Mouse (Mus musculus): ENCODE measurements around the gene Adgrg6. TPM values are rescaled to one million over a fixed set of nuclear protein-coding genes. Genes with fewer than 3 reads are reported as not detected.

Gene Adgrg6
- polyA plus RNA-seq, 1 experiment from 2014 or later: 8.9 TPM

DNA sequence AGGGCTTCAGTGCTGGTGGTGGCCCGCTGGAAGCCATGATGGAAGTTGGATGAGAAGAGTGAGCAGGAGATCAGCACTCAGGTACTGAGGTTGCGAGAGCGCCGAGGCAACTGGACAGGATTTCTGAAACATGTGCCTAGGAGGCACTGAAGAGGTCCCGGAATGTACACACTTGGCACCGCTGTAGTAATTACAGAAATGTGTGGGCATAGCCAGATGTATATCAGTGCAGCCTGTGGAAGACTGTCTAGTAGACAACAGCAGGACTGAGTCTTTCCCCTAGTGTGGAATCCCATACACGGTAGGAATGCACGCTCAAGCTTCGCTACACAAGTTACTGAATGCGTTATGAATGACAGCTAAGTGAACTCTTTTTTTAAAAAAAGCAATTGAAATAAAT lies 86.1 kb downstream of the Adgrg6 start:
- no peak overlapping the region for H3K4me3 ChIP-seq
- H3K9me3 ChIP-seq: no peaks in the 10 kb centered on the region
- H3K36me3 ChIP-seq: no peaks in the 10 kb centered on the region
- no peak overlapping the region for H3K4me2 ChIP-seq
- no peak for ATAC-seq (ENCODE audit: insufficient number of reproducible peaks, low FRiP score, low TSS enrichment, low read depth)
- no peak overlapping the region for H3K9ac ChIP-seq
- H3K4me1 ChIP-seq: 0 out of 2 replicates have a peak, but pooled peaks cover 6% of the 10 kb centered on the region
- WGBS: 92% methylated on average over 10 of the region's 10 CpGs
- H3K27me3 ChIP-seq: no peaks in the 10 kb centered on the region
- H3K27ac ChIP-seq: no peak overlapping the region

DNA sequence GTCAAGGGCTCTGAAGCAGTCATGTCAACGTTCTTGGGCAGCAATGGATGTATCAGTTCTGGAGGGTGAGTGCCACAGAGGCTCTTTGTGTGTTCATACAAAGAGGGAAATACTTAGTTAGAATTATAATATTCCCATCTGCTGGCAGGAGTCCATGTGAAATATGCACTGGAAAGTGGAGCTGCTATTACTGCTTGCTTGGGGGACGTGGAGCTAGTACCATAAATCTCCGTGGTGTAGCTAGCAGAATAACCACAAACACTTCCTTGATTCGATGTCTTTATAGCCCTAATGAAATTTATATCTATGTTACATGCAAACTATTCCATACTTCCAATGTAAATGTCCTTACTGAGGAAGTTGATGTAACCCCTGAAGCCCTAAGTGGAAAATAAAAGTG lies 91.0 kb downstream of the Adgrg6 start:
- 26% methylated on average over 4 of the region's 4 CpGs for WGBS
- no peak for ATAC-seq (ENCODE audit: insufficient number of reproducible peaks, low FRiP score, low TSS enrichment, low read depth)
- Histone ChIP-seq H3K9me3 (no peaks in the 10 kb centered on the region), H3K27me3 (no peaks in the 10 kb centered on the region), H3K4me2 (no peak overlapping the region), H3K4me3 (no peak overlapping the region), H3K4me1 (no peaks in the 10 kb centered on the region), H3K9ac (no peak overlapping the region), H3K36me3 (no peaks in the 10 kb centered on the region), H3K27ac (no peak overlapping the region)

DNA sequence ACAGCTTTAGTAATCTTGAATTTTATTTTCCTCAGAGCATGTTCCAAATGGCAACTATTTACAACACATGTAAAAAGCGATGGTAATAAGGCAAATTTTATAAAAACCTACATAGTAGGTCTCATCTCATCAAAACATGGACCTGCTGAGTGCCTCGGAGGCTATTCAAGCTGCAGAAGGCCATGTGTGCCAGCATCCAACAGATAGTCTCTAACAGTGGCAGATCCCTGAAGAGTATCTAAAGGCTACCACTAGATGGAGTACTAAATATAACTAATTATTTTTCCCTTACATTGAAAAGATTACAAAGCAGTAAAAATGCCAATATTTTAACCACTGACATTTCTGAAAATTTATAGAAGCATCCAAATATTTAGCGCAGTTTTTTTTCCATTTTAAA lies 93.6 kb downstream of the Adgrg6 start:
- no peak overlapping the region for H3K4me3 ChIP-seq
- H3K4me1 ChIP-seq: no peaks in the 10 kb centered on the region
- no peaks in the 10 kb centered on the region for H3K36me3 ChIP-seq
- 25% methylated on average over 3 of the region's 3 CpGs for WGBS
- H3K27ac ChIP-seq: no peak overlapping the region
- ATAC-seq (ENCODE audit: insufficient number of reproducible peaks, low FRiP score, low TSS enrichment, low read depth): no peak
- no peaks in the 10 kb centered on the region for H3K27me3 ChIP-seq
- no peak overlapping the region for H3K4me2 ChIP-seq
- no peaks in the 10 kb centered on the region for H3K9me3 ChIP-seq
- H3K9ac ChIP-seq: no peak overlapping the region

DNA sequence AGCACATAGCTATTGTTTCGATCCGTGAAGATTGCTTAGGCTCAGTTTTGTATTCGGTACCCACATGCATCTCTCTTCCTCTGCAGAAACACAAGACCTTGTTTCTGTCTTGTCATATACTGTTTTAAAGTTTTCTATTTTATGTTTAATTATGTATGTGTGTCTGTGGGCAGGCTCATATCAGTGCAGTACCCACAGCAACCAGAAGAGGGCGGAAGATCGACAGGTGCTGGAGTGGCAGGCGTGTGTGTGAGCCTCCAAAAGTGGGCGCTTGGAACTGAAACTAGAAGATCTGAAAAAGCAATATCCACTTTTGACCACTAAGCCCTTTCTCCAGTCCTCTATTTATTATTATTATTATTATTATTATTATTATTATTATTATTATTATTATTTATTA lies 95.4 kb downstream of the Adgrg6 start:
- Histone ChIP-seq H3K36me3 (no peaks in the 10 kb centered on the region), H3K27ac (no peak overlapping the region), H3K9ac (no peak overlapping the region), H3K4me2 (no peak overlapping the region), H3K9me3 (no peaks in the 10 kb centered on the region), H3K4me3 (no peak overlapping the region), H3K4me1 (no peaks in the 10 kb centered on the region), H3K27me3 (no peaks in the 10 kb centered on the region)
- ATAC-seq (ENCODE audit: insufficient number of reproducible peaks, low FRiP score, low TSS enrichment, low read depth): no peak
- WGBS: 79% methylated on average over 7 of the region's 7 CpGs

DNA sequence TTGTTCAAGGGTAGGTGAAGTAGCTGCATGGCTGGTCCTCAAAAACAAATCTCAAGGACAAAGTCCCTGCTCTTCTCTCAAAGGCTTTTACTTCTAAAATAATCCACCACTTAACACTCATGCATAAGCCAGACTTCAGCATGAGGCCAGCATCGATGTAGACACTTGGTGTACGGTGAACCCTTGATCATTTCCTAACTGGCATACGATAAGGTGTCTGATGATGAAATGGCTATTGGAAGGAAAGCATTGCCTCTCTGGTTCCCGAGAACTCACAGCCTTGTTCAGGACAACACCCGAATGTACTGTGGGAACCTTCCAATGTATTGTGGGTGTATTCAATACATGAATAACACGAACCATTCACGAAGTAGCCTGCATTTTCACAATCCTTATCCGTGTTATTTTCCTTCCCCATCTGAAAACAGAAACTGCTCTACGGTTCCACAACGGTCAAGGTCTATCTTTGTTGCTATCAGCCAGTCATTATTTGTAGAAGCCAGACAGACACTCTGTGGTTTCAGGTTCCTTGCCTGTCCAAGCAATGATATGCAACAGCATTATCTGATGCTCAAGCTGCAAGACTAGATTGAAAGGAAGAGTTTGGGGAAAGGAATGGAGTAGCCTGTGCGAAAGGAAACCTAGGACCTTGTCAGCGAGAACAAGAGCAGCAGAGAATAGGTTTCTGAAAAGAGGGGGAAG lies 99.7 kb downstream of the Adgrg6 start:
- Histone ChIP-seq H3K4me2 (no peak overlapping the region), H3K36me3 (0 out of 2 replicates have a peak, but pooled peaks cover 3% of the 10 kb centered on the region), H3K27me3 (no peaks in the 10 kb centered on the region), H3K9ac (no peak overlapping the region), H3K27ac (no peak overlapping the region), H3K4me3 (no peak overlapping the region), H3K4me1 (no peaks in the 10 kb centered on the region), H3K9me3 (no peaks in the 10 kb centered on the region)
- no peak for ATAC-seq (ENCODE audit: insufficient number of reproducible peaks, low FRiP score, low TSS enrichment, low read depth)
- 88% methylated on average over 12 of the region's 12 CpGs for WGBS

DNA sequence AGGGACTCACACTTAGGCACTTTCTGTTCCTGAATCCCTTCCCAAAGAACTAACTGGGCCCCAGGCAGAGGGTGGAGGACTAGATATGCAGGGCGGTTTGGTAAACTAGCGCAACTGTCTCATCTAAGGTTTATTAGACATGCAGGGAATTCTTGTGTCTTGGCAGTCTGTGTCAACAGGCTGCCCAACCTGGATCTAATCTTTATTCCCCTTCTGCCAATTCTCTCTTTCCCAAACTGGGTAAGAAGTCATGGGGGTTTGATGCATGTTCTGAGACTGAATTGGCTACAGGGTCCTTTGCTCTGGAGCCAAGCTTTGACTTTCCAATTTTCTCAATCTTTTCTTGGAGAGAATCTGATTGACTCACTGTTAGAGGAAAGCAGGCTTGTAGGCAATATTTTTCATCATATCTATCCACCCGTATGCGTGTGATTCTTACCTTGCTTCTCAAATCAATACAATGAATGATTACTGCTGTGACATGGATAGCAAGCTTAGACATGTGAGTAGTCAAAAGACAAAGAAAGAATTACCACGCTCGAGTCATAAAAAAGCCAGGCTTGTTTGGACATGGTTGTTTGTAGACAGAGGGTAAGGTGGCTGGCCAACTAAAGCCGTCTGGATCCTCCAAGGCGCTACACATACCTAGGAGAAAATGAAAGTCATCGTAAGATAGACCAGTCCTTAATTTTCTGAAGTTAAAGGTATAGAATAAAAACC lies 104.4 kb downstream of the Adgrg6 start:
- WGBS: 76% methylated on average over 9 of the region's 9 CpGs
- Histone ChIP-seq H3K36me3 (0 out of 2 replicates have a peak, but pooled peaks cover 7% of the 10 kb centered on the region), H3K4me3 (no peak overlapping the region), H3K4me2 (no peak overlapping the region), H3K9me3 (no peaks in the 10 kb centered on the region), H3K9ac (no peak overlapping the region), H3K4me1 (no peaks in the 10 kb centered on the region), H3K27ac (no peak overlapping the region), H3K27me3 (no peaks in the 10 kb centered on the region)
- ATAC-seq (ENCODE audit: insufficient number of reproducible peaks, low FRiP score, low TSS enrichment, low read depth): 0 out of 2 replicates have a peak, but pooled peaks have one; percentile 35

DNA sequence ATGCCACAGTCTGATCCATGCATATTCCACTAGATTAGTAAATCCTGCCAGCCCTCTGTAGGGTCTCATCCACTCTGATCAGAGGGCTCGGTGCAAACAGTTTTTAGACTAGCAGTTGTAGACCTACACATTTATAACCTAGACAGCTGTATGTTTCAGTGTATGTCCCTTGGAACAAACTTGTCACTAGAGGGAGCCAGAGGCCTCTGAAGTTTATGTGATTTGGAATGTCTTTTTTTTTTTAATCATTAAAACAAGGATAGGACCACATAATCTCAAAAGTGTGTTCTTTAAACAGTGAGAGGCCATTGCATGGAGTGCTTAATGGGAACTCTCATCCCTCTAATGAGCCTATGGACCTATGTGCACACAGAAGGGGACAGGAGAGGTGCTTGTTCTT lies 141.4 kb downstream of the Adgrg6 start:
- H3K4me1 ChIP-seq: no peaks in the 10 kb centered on the region
- H3K9ac ChIP-seq: no peak overlapping the region
- no peak overlapping the region for H3K4me3 ChIP-seq
- H3K9me3 ChIP-seq: 0 out of 2 replicates have a peak, but pooled peaks cover 7% of the 10 kb centered on the region
- ATAC-seq (ENCODE audit: insufficient number of reproducible peaks, low FRiP score, low TSS enrichment, low read depth): no peak
- no peaks in the 10 kb centered on the region for H3K27me3 ChIP-seq
- no peak overlapping the region for H3K27ac ChIP-seq
- no peak overlapping the region for H3K4me2 ChIP-seq
- H3K36me3 ChIP-seq: peaks cover 12% of the 10 kb centered on the region; the same call in 1 of the 2 replicates
- WGBS: 59% methylated on average over 1 of the region's 1 CpGs

DNA sequence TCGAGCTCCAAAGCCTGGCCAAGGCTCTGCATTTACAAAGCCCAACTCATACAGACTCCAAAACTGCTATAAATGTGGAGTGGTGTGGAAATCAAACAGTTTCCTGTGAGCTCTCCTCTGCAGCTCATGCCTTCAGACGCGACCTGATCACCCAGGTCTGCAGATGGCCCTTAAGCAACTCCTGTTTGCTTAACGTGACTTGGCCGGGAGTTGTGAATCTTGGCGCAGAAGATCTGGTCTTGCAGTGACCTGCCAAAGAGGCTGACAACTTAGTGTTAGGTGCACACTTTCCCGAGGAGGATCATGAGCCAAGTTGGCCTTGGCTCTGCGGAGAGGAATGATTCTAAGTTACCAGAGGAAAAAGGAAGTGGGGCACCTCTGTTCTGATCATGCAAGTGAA lies 143.7 kb downstream of the Adgrg6 start:
- no peak overlapping the region for H3K9ac ChIP-seq
- ATAC-seq (ENCODE audit: insufficient number of reproducible peaks, low FRiP score, low TSS enrichment, low read depth): peak; percentile 58; the same call in 1 of the 2 replicates
- 59% methylated on average over 8 of the region's 8 CpGs for WGBS
- H3K27ac ChIP-seq: no peak overlapping the region
- H3K27me3 ChIP-seq: no peaks in the 10 kb centered on the region
- H3K4me1 ChIP-seq: no peaks in the 10 kb centered on the region
- no peak overlapping the region for H3K4me3 ChIP-seq
- H3K4me2 ChIP-seq: no peak overlapping the region
- H3K36me3 ChIP-seq: peaks cover 4% of the 10 kb centered on the region; the same call in 1 of the 2 replicates
- H3K9me3 ChIP-seq: 0 out of 2 replicates have a peak, but pooled peaks cover 4% of the 10 kb centered on the region

DNA sequence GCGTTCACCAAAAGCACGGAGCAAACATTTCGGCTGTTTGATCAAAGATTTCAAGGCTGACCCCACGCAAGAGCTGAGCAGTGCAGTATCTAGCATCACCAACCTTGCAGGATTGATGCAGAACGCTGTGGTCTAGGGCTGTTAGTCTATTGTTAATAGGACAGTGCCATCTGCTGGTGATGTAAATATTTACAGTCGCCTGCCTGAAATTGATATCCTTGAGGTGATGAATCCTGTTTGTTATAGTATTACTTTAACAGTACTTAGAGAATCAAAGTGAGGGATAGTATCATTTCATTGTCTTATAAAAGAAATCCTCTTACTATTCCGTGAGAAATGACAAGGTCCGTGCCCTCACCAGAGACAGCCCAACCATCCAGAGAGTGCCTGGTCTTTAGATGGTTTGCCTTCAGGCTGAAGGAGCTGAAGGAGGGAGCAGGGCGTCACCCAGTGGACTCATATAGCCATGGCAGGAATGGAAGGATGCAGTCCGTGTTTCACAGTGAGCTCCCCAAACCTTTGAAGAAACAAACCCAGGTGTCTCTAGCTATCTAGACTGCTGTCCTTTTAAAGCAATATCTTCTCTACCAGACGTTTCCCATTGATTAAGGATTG lies 154.3 kb downstream of the Adgrg6 start:
- no peak overlapping the region for H3K27ac ChIP-seq
- 13% methylated on average over 11 of the region's 11 CpGs for WGBS
- H3K9me3 ChIP-seq: no peaks in the 10 kb centered on the region
- ATAC-seq (ENCODE audit: insufficient number of reproducible peaks, low FRiP score, low TSS enrichment, low read depth): no peak
- no peak overlapping the region for H3K4me3 ChIP-seq
- H3K4me1 ChIP-seq: no peaks in the 10 kb centered on the region
- no peaks in the 10 kb centered on the region for H3K36me3 ChIP-seq
- no peak overlapping the region for H3K4me2 ChIP-seq
- H3K27me3 ChIP-seq: no peaks in the 10 kb centered on the region
- H3K9ac ChIP-seq: no peak overlapping the region

DNA sequence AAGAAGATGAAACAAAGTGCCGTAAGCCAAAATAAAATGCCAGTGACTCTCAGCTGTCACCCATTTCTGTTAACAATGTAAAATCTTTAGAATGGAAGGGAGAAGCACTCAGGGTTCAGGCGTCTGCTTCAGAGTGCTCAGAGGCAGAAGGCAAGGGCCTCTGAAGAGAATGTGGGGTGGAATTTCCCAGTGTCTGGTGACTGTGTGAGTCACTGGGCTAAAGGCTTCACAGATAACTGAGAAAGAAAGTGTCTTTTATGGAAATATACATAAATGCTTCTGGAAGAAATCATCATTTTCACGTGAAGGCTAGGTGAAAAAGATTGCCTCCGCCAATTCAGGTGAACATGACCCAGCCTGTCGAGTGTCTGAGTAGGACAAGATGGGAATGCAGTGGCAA lies 159.9 kb downstream of the Adgrg6 start:
- Histone ChIP-seq H3K4me1 (no peaks in the 10 kb centered on the region), H3K27me3 (no peaks in the 10 kb centered on the region), H3K4me2 (no peak overlapping the region), H3K4me3 (no peak overlapping the region), H3K9ac (no peak overlapping the region), H3K36me3 (no peaks in the 10 kb centered on the region), H3K9me3 (no peaks in the 10 kb centered on the region), H3K27ac (no peak overlapping the region)
- WGBS: 75% methylated on average over 5 of the region's 5 CpGs
- no peak for ATAC-seq (ENCODE audit: insufficient number of reproducible peaks, low FRiP score, low TSS enrichment, low read depth)

DNA sequence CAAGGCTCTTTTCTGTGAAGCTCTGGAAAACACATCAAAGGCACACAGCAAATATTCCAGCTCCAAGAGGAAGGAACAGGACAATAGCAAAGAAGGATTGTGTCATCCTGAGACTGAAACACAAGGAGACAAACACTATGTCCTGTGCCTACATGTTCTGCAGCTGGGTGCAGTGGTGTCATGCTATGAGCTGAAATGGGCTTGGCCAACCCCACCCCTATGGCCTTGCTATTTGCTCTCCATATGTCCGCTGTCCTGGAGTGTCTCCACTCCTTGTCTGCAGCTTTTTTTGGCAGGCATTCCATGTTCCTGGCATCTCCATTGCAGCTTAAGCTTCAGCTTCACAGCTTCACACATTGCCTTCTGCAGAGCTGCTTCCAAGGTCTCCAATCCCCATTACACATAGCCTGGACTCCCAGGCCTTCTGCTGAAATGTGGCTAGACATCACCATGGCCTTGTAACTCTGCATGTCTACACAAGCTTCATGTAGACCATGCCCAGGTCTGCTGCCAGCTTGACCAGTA lies 180.3 kb downstream of the Adgrg6 start:
- Histone ChIP-seq H3K4me2 (no peak overlapping the region), H3K27me3 (no peaks in the 10 kb centered on the region), H3K9me3 (no peaks in the 10 kb centered on the region), H3K9ac (no peak overlapping the region), H3K4me3 (no peak overlapping the region), H3K27ac (no peak overlapping the region), H3K4me1 (no peaks in the 10 kb centered on the region), H3K36me3 (no peaks in the 10 kb centered on the region)
- WGBS: 60% methylated on average over 1 of the region's 1 CpGs
- no peak for ATAC-seq (ENCODE audit: insufficient number of reproducible peaks, low FRiP score, low TSS enrichment, low read depth)

DNA sequence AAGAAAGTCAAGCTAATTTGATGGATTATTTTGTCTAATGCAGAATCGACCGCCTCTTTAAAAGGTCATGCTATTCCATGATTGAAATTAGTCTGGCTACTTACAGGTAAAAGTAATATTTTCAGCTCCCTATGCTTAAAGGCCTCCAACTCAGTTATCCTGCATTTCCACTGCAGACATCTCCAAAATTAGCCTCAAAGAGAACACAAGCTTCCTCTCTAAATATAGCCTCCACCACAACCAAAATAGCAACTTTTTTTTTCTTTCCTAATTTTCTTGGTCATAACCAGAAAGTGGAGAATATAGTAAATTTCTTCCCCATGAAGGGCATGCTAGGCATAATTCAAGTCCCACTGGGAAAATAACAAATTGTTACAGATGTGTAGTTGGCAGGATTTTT lies 182.2 kb downstream of the Adgrg6 start:
- Histone ChIP-seq H3K9ac (no peak overlapping the region), H3K27me3 (no peaks in the 10 kb centered on the region), H3K36me3 (no peaks in the 10 kb centered on the region), H3K4me1 (no peaks in the 10 kb centered on the region), H3K4me2 (no peak overlapping the region), H3K27ac (no peak overlapping the region), H3K9me3 (no peaks in the 10 kb centered on the region), H3K4me3 (no peak overlapping the region)
- 92% methylated on average over 2 of the region's 2 CpGs for WGBS
- ATAC-seq (ENCODE audit: insufficient number of reproducible peaks, low FRiP score, low TSS enrichment, low read depth): no peak

All from limb, embryonic 15.5 days (tissue).